Mouse (Mus musculus): Measurements from ENCODE around the gene Zfp688. TPM values are rescaled to one million over a fixed set of nuclear protein-coding genes. Genes with fewer than 3 reads are reported as not detected.
A peak's percentile ranks its signal among the peaks of the same experiment; 100 is the strongest.
"Not testable (repeated sequence)": the region's sequence is repeated elsewhere in the genome, so short reads cannot be mapped to it uniquely, and the experiment has no call there.

Gene Zfp688
- polyA plus RNA-seq, 1 experiment from 2014 or later, result 25.0 TPM

DNA sequence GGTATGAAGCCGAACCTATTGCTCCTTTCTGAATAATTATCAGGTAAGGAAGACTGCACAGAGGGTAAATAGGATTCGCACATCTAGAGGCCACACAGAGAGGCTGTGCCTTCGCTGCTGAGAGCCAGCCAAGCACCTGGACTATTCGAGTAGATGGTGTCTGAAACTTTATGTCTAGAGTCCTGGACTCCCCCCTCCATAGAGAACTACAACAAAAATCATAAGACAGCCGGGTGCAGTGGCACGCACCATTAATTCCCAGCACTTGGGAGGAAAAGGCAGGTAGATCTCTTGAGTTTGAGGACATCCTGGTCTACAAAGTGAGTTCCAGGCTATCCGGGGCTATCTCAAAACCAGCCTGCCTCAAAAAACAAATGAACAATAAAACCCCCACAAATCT, 28.1 kb upstream of the Zfp688 start:
- H3K9ac ChIP-seq, result peak overlapping the region; percentile 56
- no peak for ATAC-seq (ENCODE audit: insufficient number of reproducible peaks, insufficient read depth, low FRiP score, low TSS enrichment)
- H3K4me2 ChIP-seq (replicated peaks), result peak overlapping the region; percentile 81
- H3K4me1 ChIP-seq, result peaks cover 30% of the 10 kb centered on the region
- H3K9me3 ChIP-seq, result no peaks in the 10 kb centered on the region
- peaks cover 31% of the 10 kb centered on the region for H3K36me3 ChIP-seq
- no peaks in the 10 kb centered on the region for H3K27me3 ChIP-seq
- 88% methylated on average over 7 of the region's 7 CpGs for WGBS
- H3K27ac ChIP-seq, result 0 out of 2 replicates have a peak overlapping the region, but pooled peaks have one; percentile 93
- H3K4me3 ChIP-seq, result peak overlapping the region; percentile 70

DNA sequence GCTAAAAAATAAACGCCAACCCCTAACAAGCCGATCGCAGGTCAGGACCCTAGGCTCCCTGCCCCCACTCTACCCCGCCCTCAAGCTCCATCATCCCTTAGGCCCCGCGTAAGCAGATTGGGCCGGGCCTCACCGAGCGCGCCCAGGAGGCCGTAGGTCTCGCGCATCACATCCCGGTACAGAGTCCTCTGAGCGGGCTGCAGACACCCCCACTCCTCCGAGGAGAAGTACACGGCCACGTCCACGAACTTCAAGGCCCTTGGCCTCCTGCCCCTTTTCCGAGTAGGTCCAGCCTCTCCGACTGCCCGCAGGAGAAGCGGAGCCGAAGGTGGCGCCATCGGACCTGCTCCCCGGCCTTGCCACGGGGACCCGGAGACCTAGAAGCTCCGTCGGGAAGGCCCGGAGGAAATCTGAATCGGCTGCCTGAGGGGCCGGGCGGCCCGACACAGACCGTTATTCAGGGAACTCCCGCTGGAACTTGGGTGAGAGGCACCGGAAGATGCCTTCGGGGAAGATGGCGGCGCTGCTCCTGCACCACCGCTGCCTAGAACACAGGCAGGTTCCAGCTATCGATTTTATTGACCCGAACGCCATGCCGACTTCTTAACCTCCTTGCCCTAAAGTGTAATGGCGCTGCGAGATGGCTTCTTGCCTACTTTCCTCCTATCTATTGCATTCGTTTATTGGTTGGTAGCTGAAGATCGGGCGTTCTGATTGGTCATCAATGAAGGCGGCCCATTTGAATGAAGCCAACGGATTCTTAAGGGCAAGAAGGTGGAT, 26.8 kb upstream of the Zfp688 start, which contains the start of gene Zfp689:
TSS of gene Zfp689 (minus strand) at position 638 of the 780 bp plus-strand sequence.
- WGBS, result under 1% methylated on average over 54 of the region's 54 CpGs
- Histone ChIP-seq H3K27me3 (no peaks in the 10 kb centered on the region), H3K9ac (peak within 1 kb of the TSS; percentile 85), H3K36me3 (peaks cover 35% of the 10 kb centered on the region), H3K4me2 (replicated peaks) (peak within 1 kb of the TSS; percentile 81), H3K4me1 (peaks cover 30% of the 10 kb centered on the region), H3K27ac (peak within 1 kb of the TSS; percentile 93), H3K9me3 (no peaks in the 10 kb centered on the region), H3K4me3 (peak within 1 kb of the TSS; percentile 70)
- ATAC-seq (ENCODE audit: insufficient number of reproducible peaks, insufficient read depth, low FRiP score, low TSS enrichment), result peak; percentile 87

DNA sequence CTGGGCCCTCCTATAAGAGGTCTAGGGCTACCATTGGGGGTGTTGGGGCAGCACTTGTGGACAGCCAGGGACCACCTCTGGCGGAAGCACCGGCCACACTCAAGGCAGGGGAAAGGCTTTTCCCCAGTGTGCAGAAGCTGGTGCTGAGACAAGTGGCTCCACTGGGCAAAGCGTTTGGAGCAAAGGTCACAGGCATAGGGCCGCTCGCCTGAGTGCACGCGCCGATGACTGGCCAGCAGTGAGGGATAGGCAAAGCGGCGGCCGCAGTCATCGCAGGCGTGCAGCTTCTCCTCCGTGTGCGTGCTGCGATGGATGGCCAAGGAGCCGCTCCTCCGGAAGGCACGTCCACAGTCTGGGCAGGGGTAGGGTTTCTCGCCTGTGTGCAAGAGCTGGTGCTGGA, 22.1 kb upstream of the Zfp688 start:
- H3K36me3 ChIP-seq, result peaks cover 47% of the 10 kb centered on the region
- ATAC-seq (ENCODE audit: insufficient number of reproducible peaks, insufficient read depth, low FRiP score, low TSS enrichment), result no peak

DNA sequence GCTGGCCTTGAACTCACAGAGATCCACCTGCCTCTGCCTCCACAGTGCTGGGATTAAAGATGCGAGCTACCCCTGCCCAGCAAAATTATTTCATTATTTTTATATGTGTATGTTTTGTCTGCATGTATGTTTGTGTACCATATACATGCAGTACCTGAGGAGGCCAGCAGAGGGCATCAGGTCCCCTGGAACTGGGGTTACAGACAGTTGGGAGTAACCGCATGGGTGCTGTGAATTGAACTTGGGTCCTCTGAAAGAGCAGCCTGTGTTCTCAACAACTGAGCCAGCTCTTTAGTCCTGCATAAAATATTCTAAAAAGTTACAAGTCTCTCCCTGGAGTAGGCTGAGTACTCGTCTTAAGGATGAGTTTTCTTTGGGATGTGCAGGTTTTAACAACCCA, 15.9 kb upstream of the Zfp688 start:
- ATAC-seq (ENCODE audit: insufficient number of reproducible peaks, insufficient read depth, low FRiP score, low TSS enrichment), result no peak
- peaks cover 15% of the 10 kb centered on the region for H3K36me3 ChIP-seq
- WGBS, result 85% methylated on average over 3 of the region's 3 CpGs
- H3K9ac ChIP-seq, result no peak overlapping the region
- H3K27me3 ChIP-seq, result no peaks in the 10 kb centered on the region
- 0 out of 2 replicates have a peak, but pooled peaks cover 8% of the 10 kb centered on the region for H3K9me3 ChIP-seq
- H3K4me1 ChIP-seq, result no peaks in the 10 kb centered on the region
- no peak overlapping the region for H3K4me2 ChIP-seq (replicated peaks)
- H3K4me3 ChIP-seq, result no peak overlapping the region
- no peak overlapping the region for H3K27ac ChIP-seq

More for the DNA sequence above, 22.1 kb upstream of the Zfp688 start:
- H3K27me3 ChIP-seq, result no peaks in the 10 kb centered on the region
- no peak overlapping the region for H3K9ac ChIP-seq
- H3K4me1 ChIP-seq, result peaks cover 2% of the 10 kb centered on the region; the same call in 1 of the 2 replicates
- H3K4me2 ChIP-seq (replicated peaks), result no peak overlapping the region
- no peaks in the 10 kb centered on the region for H3K9me3 ChIP-seq
- WGBS, result 91% methylated on average over 20 of the region's 20 CpGs
- H3K27ac ChIP-seq, result no peak overlapping the region
- H3K4me3 ChIP-seq, result no peak overlapping the region

DNA sequence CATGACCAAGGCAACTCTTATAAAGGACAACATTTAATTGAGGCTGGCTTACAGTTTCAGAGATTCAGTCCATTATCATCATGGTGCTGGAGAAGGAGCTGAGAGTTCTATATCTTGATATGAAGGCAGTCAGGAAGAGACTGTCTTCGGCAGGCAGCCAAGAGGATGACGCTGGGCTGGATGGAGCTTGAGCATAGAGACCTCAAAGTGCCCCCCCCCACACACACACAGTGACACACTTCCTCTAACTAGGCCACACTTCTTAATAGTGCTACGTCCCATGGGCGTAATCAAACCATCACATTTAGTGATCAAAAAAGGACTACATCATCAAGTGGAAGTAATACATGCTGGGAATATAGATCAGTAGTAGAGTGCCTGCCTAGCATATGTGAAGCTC, 13.3 kb upstream of the Zfp688 start:
- WGBS, result 91% methylated on average over 4 of the region's 4 CpGs

DNA sequence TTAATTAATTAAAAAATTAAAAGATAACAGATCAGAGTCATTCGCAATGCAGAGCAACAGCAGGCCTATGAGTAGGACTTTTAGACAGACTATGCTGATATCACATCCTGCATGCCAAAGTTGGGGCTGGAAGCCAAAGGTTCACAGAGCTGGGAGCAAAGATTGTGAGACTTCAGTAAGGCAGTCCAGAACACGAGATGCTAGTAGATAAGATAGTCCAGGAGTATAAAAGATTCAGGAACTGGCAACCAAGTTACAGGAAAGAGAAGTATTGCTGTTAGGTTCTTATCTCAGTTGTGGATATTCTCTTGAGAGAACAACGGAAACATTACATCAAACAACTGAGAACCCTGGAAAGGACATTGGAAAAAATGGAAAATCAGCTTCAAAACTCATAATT, 4.5 kb upstream of the Zfp688 start:
- Histone ChIP-seq H3K27me3 (no peaks in the 10 kb centered on the region), H3K4me1 (peaks cover 4% of the 10 kb centered on the region; the same call in 1 of the 2 replicates), H3K27ac (no peak overlapping the region), H3K4me3 (no peak overlapping the region), H3K36me3 (no peaks in the 10 kb centered on the region), H3K4me2 (replicated peaks) (no peak overlapping the region), H3K9me3 (no peaks in the 10 kb centered on the region), H3K9ac (no peak overlapping the region)
- 71% methylated on average over 3 of the region's 3 CpGs for WGBS
- ATAC-seq (ENCODE audit: insufficient number of reproducible peaks, insufficient read depth, low FRiP score, low TSS enrichment), result no peak

More for the DNA sequence above, 13.3 kb upstream of the Zfp688 start:
- no peaks in the 10 kb centered on the region for H3K4me1 ChIP-seq
- H3K9ac ChIP-seq, result no peak overlapping the region
- H3K9me3 ChIP-seq, result 0 out of 2 replicates have a peak, but pooled peaks cover 8% of the 10 kb centered on the region
- H3K4me3 ChIP-seq, result no peak overlapping the region
- 0 out of 2 replicates have a peak, but pooled peaks cover 2% of the 10 kb centered on the region for H3K36me3 ChIP-seq
- no peak overlapping the region for H3K4me2 ChIP-seq (replicated peaks)
- H3K27me3 ChIP-seq, result no peaks in the 10 kb centered on the region
- no peak for ATAC-seq (ENCODE audit: insufficient number of reproducible peaks, insufficient read depth, low FRiP score, low TSS enrichment)
- H3K27ac ChIP-seq, result no peak overlapping the region

DNA sequence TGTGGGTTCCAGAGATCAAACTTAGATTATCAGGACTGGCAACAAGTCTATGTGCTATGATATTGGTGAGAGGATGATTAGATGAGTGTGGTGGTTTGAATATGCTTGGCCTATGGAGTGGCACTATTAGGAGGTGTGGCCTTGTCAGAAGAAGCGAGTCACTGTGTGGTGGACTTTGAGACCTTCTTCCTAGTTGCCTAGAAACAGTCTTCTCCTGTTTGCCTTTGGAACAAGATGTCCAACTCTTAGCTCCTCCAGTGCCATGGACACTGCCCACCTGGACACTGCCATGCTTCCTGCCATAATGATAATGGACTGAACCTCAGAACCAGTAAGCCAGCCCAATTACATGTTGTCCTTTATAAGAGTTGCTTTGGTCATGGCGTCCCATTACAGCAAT, 4.0 kb upstream of the Zfp688 start:
- Histone ChIP-seq H3K27me3 (no peaks in the 10 kb centered on the region), H3K9me3 (no peaks in the 10 kb centered on the region), H3K27ac (no peak overlapping the region), H3K4me2 (replicated peaks) (no peak overlapping the region), H3K9ac (no peak overlapping the region), H3K4me1 (peaks cover 8% of the 10 kb centered on the region; the same call in 1 of the 2 replicates), H3K4me3 (no peak overlapping the region), H3K36me3 (no peaks in the 10 kb centered on the region)
- ATAC-seq (ENCODE audit: insufficient number of reproducible peaks, insufficient read depth, low FRiP score, low TSS enrichment), result no peak
- WGBS, result 87% methylated on average over 2 of the region's 2 CpGs

DNA sequence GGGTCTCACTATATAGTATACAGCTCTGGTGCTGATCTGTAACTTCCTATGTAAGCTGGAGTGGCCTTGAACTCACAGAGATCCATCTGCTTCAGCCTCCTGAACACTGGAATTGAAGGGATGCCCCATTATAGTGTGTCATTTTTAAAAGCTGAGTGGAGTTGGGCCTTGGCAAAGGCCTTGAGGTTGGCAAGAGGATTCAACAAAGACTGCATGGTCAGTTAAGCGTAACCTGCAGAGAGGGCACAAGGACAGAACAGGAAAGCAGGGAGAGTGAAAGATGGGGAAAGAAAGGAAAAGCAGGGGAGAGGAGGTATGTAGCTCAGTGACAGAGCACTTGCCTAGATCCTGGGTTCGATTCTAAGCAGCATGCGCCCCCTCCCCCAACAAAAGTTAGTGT, 3.4 kb upstream of the Zfp688 start:
- Histone ChIP-seq H3K4me1 (peaks cover 8% of the 10 kb centered on the region; the same call in 1 of the 2 replicates), H3K4me2 (replicated peaks) (no peak overlapping the region), H3K27ac (no peak overlapping the region), H3K27me3 (no peaks in the 10 kb centered on the region), H3K9ac (no peak overlapping the region), H3K9me3 (no peaks in the 10 kb centered on the region), H3K36me3 (no peaks in the 10 kb centered on the region), H3K4me3 (no peak overlapping the region)
- WGBS, result 88% methylated on average over 3 of the region's 3 CpGs
- no peak for ATAC-seq (ENCODE audit: insufficient number of reproducible peaks, insufficient read depth, low FRiP score, low TSS enrichment)

DNA sequence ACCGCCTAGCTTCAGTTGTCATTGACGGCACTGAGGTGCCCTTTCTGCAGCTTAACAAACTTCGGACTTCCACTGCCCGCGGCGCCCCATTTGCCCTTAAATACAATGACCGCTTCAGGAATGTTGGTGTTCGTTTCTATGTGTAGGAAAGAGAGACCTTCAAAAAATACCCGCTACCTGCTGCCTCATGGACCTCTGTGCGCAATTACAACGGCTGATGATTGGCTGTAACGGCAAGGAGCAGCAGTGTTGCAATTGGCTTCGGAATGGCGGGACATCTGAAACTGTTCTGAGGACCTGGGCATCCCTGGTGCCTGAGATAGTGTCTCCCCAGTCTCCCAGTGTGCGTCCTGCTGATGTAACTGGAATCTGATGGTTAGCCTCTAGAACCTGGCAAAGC, 379 bp upstream of the Zfp688 start:
- peaks cover 8% of the 10 kb centered on the region for H3K36me3 ChIP-seq
- no peaks in the 10 kb centered on the region for H3K27me3 ChIP-seq
- H3K9ac ChIP-seq, result no peak overlapping the region
- H3K27ac ChIP-seq, result no peak overlapping the region
- peak overlapping the region; percentile 66 for H3K4me3 ChIP-seq
- peaks cover 8% of the 10 kb centered on the region; the same call in 1 of the 2 replicates for H3K4me1 ChIP-seq
- WGBS, result 2% methylated on average over 15 of the region's 15 CpGs
- no peak for ATAC-seq (ENCODE audit: insufficient number of reproducible peaks, insufficient read depth, low FRiP score, low TSS enrichment)
- H3K9me3 ChIP-seq, result no peaks in the 10 kb centered on the region
- H3K4me2 ChIP-seq (replicated peaks), result peak overlapping the region; percentile 96

DNA sequence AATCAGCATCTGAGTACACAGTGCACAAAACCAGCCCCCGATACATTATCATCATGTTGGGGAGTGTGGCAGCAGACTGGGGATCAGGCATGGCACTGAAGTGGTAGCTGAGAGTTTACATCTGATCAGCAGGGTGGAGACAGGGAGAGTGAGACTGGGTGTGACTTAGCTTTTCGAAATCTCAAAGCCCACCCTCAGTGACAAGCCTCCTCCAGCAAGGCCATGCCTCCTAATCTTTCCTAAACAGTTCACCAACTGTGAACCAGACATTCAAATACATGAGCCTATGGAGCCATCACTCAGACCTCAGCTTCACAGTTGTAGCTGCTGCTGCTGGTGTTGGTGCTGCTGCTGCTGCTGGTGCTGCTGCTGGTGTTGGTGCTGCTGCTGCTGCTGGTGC, 10.4 kb downstream of the Zfp688 start:
- Histone ChIP-seq H3K9me3 (no peaks in the 10 kb centered on the region), H3K4me1 (no peaks in the 10 kb centered on the region), H3K4me3 (no peak overlapping the region), H3K36me3 (no peaks in the 10 kb centered on the region), H3K27me3 (no peaks in the 10 kb centered on the region), H3K27ac (no peak overlapping the region), H3K9ac (no peak overlapping the region), H3K4me2 (replicated peaks) (no peak overlapping the region)
- ATAC-seq (ENCODE audit: insufficient number of reproducible peaks, insufficient read depth, low FRiP score, low TSS enrichment), result no peak
- WGBS, result 68% methylated on average over 2 of the region's 2 CpGs

DNA sequence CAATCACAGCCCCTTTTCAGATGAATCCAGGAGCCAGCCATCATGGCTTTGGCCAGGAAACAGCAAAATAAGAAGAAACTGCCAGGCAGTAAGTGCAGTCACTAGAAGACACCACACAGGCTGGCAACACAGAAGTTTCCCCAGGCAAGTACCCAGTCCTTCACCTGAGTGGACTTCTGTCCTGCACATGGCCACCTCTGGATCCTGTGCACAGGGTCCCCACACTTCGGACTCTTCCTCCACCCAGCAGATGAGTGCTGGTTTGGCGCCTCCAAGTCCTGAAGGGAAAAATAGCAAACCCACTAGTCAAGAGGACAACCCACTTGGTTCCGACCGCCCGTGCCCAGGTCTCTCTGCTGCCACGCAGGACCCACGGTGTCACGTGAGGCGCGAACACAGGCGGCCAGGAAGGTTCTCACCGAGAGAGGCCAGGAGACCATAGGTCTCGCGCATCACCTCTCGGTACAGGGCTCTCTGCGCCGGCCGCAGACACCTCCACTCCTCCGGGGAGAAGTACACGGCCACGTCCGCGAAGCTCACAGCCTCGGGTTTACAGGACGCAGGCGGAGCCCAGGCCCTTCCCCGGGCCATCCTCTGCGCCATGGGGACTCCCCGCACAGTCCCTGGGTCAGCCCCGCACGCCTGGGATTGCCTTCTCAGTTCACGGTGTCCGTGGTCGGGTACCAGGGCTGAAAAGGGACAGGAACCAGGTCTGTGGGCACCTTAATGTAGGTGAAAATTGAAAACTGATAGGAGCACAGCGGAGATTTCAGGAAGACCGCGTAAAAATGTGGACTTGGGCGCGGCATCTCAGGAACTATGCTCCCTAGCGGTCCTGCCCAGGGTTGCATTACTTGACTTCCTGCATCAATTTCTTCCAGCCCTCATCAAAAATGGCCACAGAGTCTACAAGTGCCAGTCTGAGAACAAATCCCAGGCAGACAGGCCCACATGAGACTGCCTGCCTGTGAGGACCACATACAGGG, 15.6 kb downstream of the Zfp688 start, which contains the start of gene Zfp764:
TSS of gene Zfp764 (minus strand) at position 821 of the 986 bp plus-strand sequence.
- Histone ChIP-seq H3K27ac (peak within 1 kb of the TSS; percentile 76), H3K9ac (peak within 1 kb of the TSS; percentile 77), H3K4me3 (peak within 1 kb of the TSS; percentile 56), H3K4me2 (replicated peaks) (peak within 1 kb of the TSS; percentile 88)
- H3K4me1 ChIP-seq, H3K27me3 ChIP-seq, H3K36me3 ChIP-seq, H3K9me3 ChIP-seq: not testable (repeated sequence)
- WGBS, result 8% methylated on average over 40 of the region's 40 CpGs
- peak; percentile 75 for ATAC-seq (ENCODE audit: insufficient number of reproducible peaks, insufficient read depth, low FRiP score, low TSS enrichment)

All from embryonic facial prominence, embryonic 12.5 days (tissue).